16 mouse cellular contexts compared by ENCODE assay signal in genomic region chr1:96278046-96278576, GRCm38 (mm10).
DNase-seq lines count a peak whose midpoint lies in the region; ATAC-seq and TF ChIP-seq lines count a peak whose summit lies in the region.
"Had no signal": no experiment of that assay in that cellular context is flagged by ENCODE, and none has a peak within 500 bp of the region (broad histone marks: within the 10 kb centered on the region; RNA-seq: fewer than 3 reads in every experiment).

No protein-coding gene starts in this region.

- 20% methylated on average over 1 of the region's 1 CpGs for WGBS in heart, adult 2 months
- 86% methylated on average over 1 of the region's 1 CpGs for WGBS in midbrain, embryonic 11.5 days

- intact Hi-C loops in heart, adult 2 months (cut with DNase I): no loop called here

- H3K36me3 ChIP-seq in heart, adult 2 months (ENCODE audit: control insufficient read depth, insufficient read depth, low read length): no peaks in the 10 kb centered on the region
- H3K36me3 ChIP-seq in midbrain, embryonic 11.5 days (ENCODE audit: control insufficient read depth, insufficient read depth, low read length): no peaks in the 10 kb centered on the region
- H3K36me3 ChIP-seq: embryonic facial prominence, embryonic 10.5 days; embryonic facial prominence, embryonic 12.5 days had no signal

- no peaks in the 10 kb centered on the region for H3K4me1 ChIP-seq in heart, adult 2 months (ENCODE audit: control insufficient read depth, insufficient read depth, low read length)
- H3K4me1 ChIP-seq in midbrain, embryonic 11.5 days (ENCODE audit: control insufficient read depth, insufficient read depth, low read length): no peaks in the 10 kb centered on the region
- H3K4me1 ChIP-seq: embryonic facial prominence, embryonic 10.5 days; embryonic facial prominence, embryonic 12.5 days; forebrain, embryonic 13.5 days had no signal

- H3K4me2 ChIP-seq in midbrain, embryonic 11.5 days: no peak overlapping the region
- H3K4me2 ChIP-seq: embryonic facial prominence, embryonic 12.5 days; forebrain, embryonic 13.5 days had no signal

- TF ChIP-seq POLR2A in heart, adult 2 months (IDR thresholded peaks at IDR 0.05; ENCODE audit: insufficient read depth, low read depth, low read length): no peak

- H3K9me3 ChIP-seq in midbrain, embryonic 11.5 days (ENCODE audit: control insufficient read depth, low read length): no peaks in the 10 kb centered on the region
- H3K9me3 ChIP-seq: embryonic facial prominence, embryonic 10.5 days; embryonic facial prominence, embryonic 12.5 days; forebrain, embryonic 13.5 days had no signal

- no peaks in the 10 kb centered on the region for H3K79me2 ChIP-seq in heart, adult 2 months (replicated peaks; ENCODE audit: control insufficient read depth, insufficient read depth, low read length)

- no peak for TF ChIP-seq CTCF in heart, adult 2 months (IDR thresholded peaks at IDR 0.05)

- H3K27me3 ChIP-seq in heart, adult 2 months (ENCODE audit: control insufficient read depth, insufficient read depth, low read length): no peaks in the 10 kb centered on the region
- H3K27me3 ChIP-seq in midbrain, embryonic 11.5 days (ENCODE audit: control insufficient read depth, insufficient read depth, low read length): no peaks in the 10 kb centered on the region
- H3K27me3 ChIP-seq: embryonic facial prominence, embryonic 12.5 days; forebrain, embryonic 13.5 days had no signal

- no peak overlapping the region for H3K9ac ChIP-seq in heart, adult 2 months (ENCODE audit: low read depth, low read length)
- no peak overlapping the region for H3K9ac ChIP-seq in midbrain, embryonic 11.5 days (ENCODE audit: low read length)
- H3K9ac ChIP-seq: embryonic facial prominence, embryonic 12.5 days; forebrain, embryonic 13.5 days had no signal

- no peak for TF ChIP-seq EP300 in heart, adult 2 months (IDR thresholded peaks at IDR 0.05; ENCODE audit: insufficient read depth, low read depth, low read length)

- H3K4me3 ChIP-seq in heart, adult 2 months: no peak overlapping the region
- no peak overlapping the region for H3K4me3 ChIP-seq in midbrain, embryonic 11.5 days (ENCODE audit: low read depth, low read length)
- H3K4me3 ChIP-seq: embryonic facial prominence, embryonic 10.5 days; embryonic facial prominence, embryonic 12.5 days; forebrain, embryonic 13.5 days had no signal

- no peak for ATAC-seq in midbrain, embryonic 11.5 days (ENCODE audit: low FRiP score)
- ATAC-seq: forebrain, embryonic 13.5 days; forebrain, embryonic 16.5 days had no signal

- DNase-seq in heart, adult 11 months: peak; percentile 83
- DNase-seq in heart, adult 2 months: no peak
- DNase-seq in MEL-GATA-1-ER (ENCODE audit: extremely low read depth, low read depth): peak; percentile 95
- DNase-seq in T-cell, adult 2 months (ENCODE audit: low spot score): no peak
- DNase-seq in midbrain, embryonic 11.5 days (ENCODE audit: low spot score, missing footprints): no peak
- DNase-seq: adrenal gland, adult 2 months; adrenal gland, postnatal 14 days; adrenal gland, postnatal 36 days; cerebellum, adult 11-12 months; cerebellum, adult 2 months; cerebellum, adult 9-10 months; cerebellum, postnatal 25 days had no signal

- H3K27ac ChIP-seq in heart, adult 2 months: no peak overlapping the region
- H3K27ac ChIP-seq in midbrain, embryonic 11.5 days (ENCODE audit: low read depth, low read length): no peak overlapping the region
- H3K27ac ChIP-seq: embryonic facial prominence, embryonic 10.5 days; embryonic facial prominence, embryonic 12.5 days; forebrain, embryonic 13.5 days had no signal

Comparison
In these comparisons a context has a peak if more than half of its experiments do, and no peak if none do; other contexts are left out.
1. DNase-seq: peak in heart, adult 11 months (single experiment) and MEL-GATA-1-ER (single experiment); none in heart, adult 2 months (0 of 2), T-cell, adult 2 months (single experiment) and midbrain, embryonic 11.5 days (single experiment).